Comparison of ENCODE assay signal across 9 mouse cellular contexts in genomic region chr7:143583956-143584355, GRCm38 (mm10). TPM values are rescaled to one million over a fixed set of nuclear protein-coding genes. Genes with fewer than 3 reads are reported as not detected.
A peak's percentile ranks its signal among the peaks of the same experiment; 100 is the strongest.
DNase-seq lines count a peak whose midpoint lies in the region; ATAC-seq and TF ChIP-seq lines count a peak whose summit lies in the region.
"Had no signal": no experiment of that assay in that cellular context is flagged by ENCODE, and none has a peak within 500 bp of the region (broad histone marks: within the 10 kb centered on the region; RNA-seq: fewer than 3 reads in every experiment).

No protein-coding gene starts in this region.

- no peak overlapping the region for H3K4me3 ChIP-seq in forebrain, embryonic 10.5 days
- H3K4me3 ChIP-seq in forebrain, embryonic 15.5 days, result no peak overlapping the region
- no peak overlapping the region for H3K4me3 ChIP-seq in embryonic fibroblast, embryonic 13.5 days (ENCODE audit: insufficient read depth, low read length)
- H3K4me3 ChIP-seq: limb, embryonic 13.5 days had no signal

- TF ChIP-seq POLR2A in embryonic fibroblast, embryonic 13.5 days (IDR thresholded peaks at IDR 0.05; ENCODE audit: low read depth, low read length), result no peak

- H3K27ac ChIP-seq in forebrain, embryonic 10.5 days, result no peak overlapping the region
- H3K27ac ChIP-seq in forebrain, embryonic 15.5 days (replicated peaks), result no peak overlapping the region
- H3K27ac ChIP-seq in embryonic fibroblast, embryonic 13.5 days (ENCODE audit: insufficient read depth, low read length), result no peak overlapping the region
- H3K27ac ChIP-seq: limb, embryonic 13.5 days had no signal

- no peak for ATAC-seq in forebrain, embryonic 15.5 days (replicated peaks)

- H3K4me2 ChIP-seq in forebrain, embryonic 15.5 days (replicated peaks), result no peak overlapping the region
- H3K4me2 ChIP-seq: limb, embryonic 13.5 days had no signal

- TF ChIP-seq CTCF in embryonic fibroblast, embryonic 13.5 days (IDR thresholded peaks at IDR 0.05; ENCODE audit: borderline replicate concordance, insufficient read depth, low read length), result peak; percentile 71

- 46% methylated on average over 3 of the region's 3 CpGs for WGBS in forebrain, embryonic 10.5 days
- WGBS in forebrain, embryonic 15.5 days, result 31% methylated on average over 3 of the region's 3 CpGs

- H3K9ac ChIP-seq in forebrain, embryonic 15.5 days (replicated peaks), result no peak overlapping the region
- H3K9ac ChIP-seq: limb, embryonic 13.5 days had no signal

- peaks cover 98% of the 10 kb centered on the region for H3K36me3 ChIP-seq in forebrain, embryonic 10.5 days (replicated peaks)
- H3K36me3 ChIP-seq in forebrain, embryonic 15.5 days, result peaks cover 69% of the 10 kb centered on the region

- H3K9me3 ChIP-seq in forebrain, embryonic 10.5 days, result no peaks in the 10 kb centered on the region
- no peaks in the 10 kb centered on the region for H3K9me3 ChIP-seq in forebrain, embryonic 15.5 days
- H3K9me3 ChIP-seq: limb, embryonic 13.5 days had no signal

- H3K4me1 ChIP-seq in forebrain, embryonic 10.5 days, result no peaks in the 10 kb centered on the region
- H3K4me1 ChIP-seq in forebrain, embryonic 15.5 days, result no peaks in the 10 kb centered on the region
- no peaks in the 10 kb centered on the region for H3K4me1 ChIP-seq in embryonic fibroblast, embryonic 13.5 days (ENCODE audit: control insufficient read depth, insufficient read depth, low read length)
- H3K4me1 ChIP-seq: limb, embryonic 13.5 days had no signal

- peak; percentile 57 for DNase-seq in forebrain, embryonic 10.5 days (ENCODE audit: extremely low spot score, low spot score)
- DNase-seq in B cell, adult 2 months, result peak; percentile 83 to 85
- peak; percentile 81 for DNase-seq in adrenal gland, postnatal 25 days
- peak; percentile 62 for DNase-seq in kidney, adult 9 months
- peak; percentile 83 for DNase-seq in lung, postnatal 10 days
- DNase-seq in spleen, adult 18-20 months, result peak; percentile 51 to 79

- H3K27me3 ChIP-seq in forebrain, embryonic 10.5 days (ENCODE audit: poor library complexity, severe bottlenecking), result no peaks in the 10 kb centered on the region
- no peaks in the 10 kb centered on the region for H3K27me3 ChIP-seq in forebrain, embryonic 15.5 days
- H3K27me3 ChIP-seq: limb, embryonic 13.5 days had no signal

RNA-seq across cellular contexts. Expression of gene Cars, which starts 15.9 kb away (rescaled TPM):
- polyA plus RNA-seq in forebrain, embryonic 10.5 days (2016; fragmentation: Nextera tagmentation; extraction: Ambion mirVana), result 87.3 and 93.9 TPM in 2 replicates
- 70.1 and 73.0 TPM in 2 replicates for polyA plus RNA-seq in forebrain, embryonic 15.5 days (2015; fragmentation: Nextera tagmentation; extraction: Ambion mirVana)
- total RNA-seq in adrenal gland, postnatal 25 days (2021), result 47.3 and 74.9 TPM in 2 replicates
- polyA plus RNA-seq in embryonic fibroblast, embryonic 13.5 days (2011; ENCODE audit: insufficient read length, low read depth, missing spikeins), result 99.8 and 117 TPM in 2 replicates

RNA-seq across cellular contexts. Expression of gene Nap1l4, which starts 35.0 kb away (rescaled TPM):
- 375 and 396 TPM in 2 replicates for polyA plus RNA-seq in forebrain, embryonic 10.5 days (2016; fragmentation: Nextera tagmentation; extraction: Ambion mirVana)
- polyA plus RNA-seq in forebrain, embryonic 15.5 days (2015; fragmentation: Nextera tagmentation; extraction: Ambion mirVana), result 347 and 356 TPM in 2 replicates
- total RNA-seq in adrenal gland, postnatal 25 days (2021), result 117 and 135 TPM in 2 replicates
- polyA plus RNA-seq in embryonic fibroblast, embryonic 13.5 days (2011; ENCODE audit: insufficient read length, low read depth, missing spikeins), result 147 and 166 TPM in 2 replicates

RNA-seq across cellular contexts. Expression of gene Tnfrsf26, which starts 44.6 kb away (rescaled TPM):
- polyA plus RNA-seq in forebrain, embryonic 10.5 days (2016; fragmentation: Nextera tagmentation; extraction: Ambion mirVana), result 0.17 and 0.35 TPM in 2 replicates
- 0.10 and 0.19 TPM in 2 replicates for polyA plus RNA-seq in forebrain, embryonic 15.5 days (2015; fragmentation: Nextera tagmentation; extraction: Ambion mirVana)
- total RNA-seq in adrenal gland, postnatal 25 days (2021), result 1.0 and 1.4 TPM in 2 replicates
- polyA plus RNA-seq in embryonic fibroblast, embryonic 13.5 days (2011; ENCODE audit: insufficient read length, low read depth, missing spikeins), result 1.4 and 1.6 TPM in 2 replicates
